ENCODE assay signal across 13 mouse cellular contexts in genomic region chr2:164053767-164054166, GRCm38 (mm10). TPM values are rescaled to one million over a fixed set of nuclear protein-coding genes. Genes with fewer than 3 reads are reported as not detected.
DNase-seq lines count a peak whose midpoint lies in the region; ATAC-seq lines count a peak whose summit lies in the region.
"Had no signal": no experiment of that assay in that cellular context is flagged by ENCODE, and none has a peak within 500 bp of the region (broad histone marks: within the 10 kb centered on the region; RNA-seq: fewer than 3 reads in every experiment).

No protein-coding gene starts in this region.

- peaks cover 18% of the 10 kb centered on the region for H3K4me1 ChIP-seq in heart, embryonic 11.5 days (ENCODE audit: control insufficient read depth, insufficient read depth, low read length)
- H3K4me1 ChIP-seq in hindbrain, embryonic 14.5 days (replicated peaks; ENCODE audit: control insufficient read depth, insufficient read depth, low read length) = no peaks in the 10 kb centered on the region
- no peaks in the 10 kb centered on the region for H3K4me1 ChIP-seq in midbrain, embryonic 10.5 days
- H3K4me1 ChIP-seq: embryonic facial prominence, embryonic 12.5 days; lung, embryonic 15.5 days had no signal

- no peak overlapping the region; the same call in 1 of the 2 replicates for H3K4me2 ChIP-seq in heart, embryonic 11.5 days
- no peak overlapping the region for H3K4me2 ChIP-seq in hindbrain, embryonic 14.5 days (replicated peaks)
- H3K4me2 ChIP-seq: embryonic facial prominence, embryonic 12.5 days; lung, embryonic 15.5 days had no signal

- H3K9me3 ChIP-seq in heart, embryonic 11.5 days (replicated peaks; ENCODE audit: control insufficient read depth, low read length) = no peaks in the 10 kb centered on the region
- no peaks in the 10 kb centered on the region for H3K9me3 ChIP-seq in hindbrain, embryonic 14.5 days (ENCODE audit: control insufficient read depth, low read length)
- H3K9me3 ChIP-seq in midbrain, embryonic 10.5 days (replicated peaks) = no peaks in the 10 kb centered on the region
- H3K9me3 ChIP-seq: embryonic facial prominence, embryonic 12.5 days; G1E; lung, embryonic 15.5 days had no signal

- peak; percentile 33 for DNase-seq in right cerebral cortex, adult 18-20 months
- no peak for DNase-seq in right cerebral cortex, adult 2 months (ENCODE audit: low spot score in 2 of 2)
- DNase-seq in cerebellum, adult 18-20 months = peak; percentile 84 to 92
- peak; percentile 24 to 50 for DNase-seq in thymus, postnatal 36 days
- no peak for DNase-seq in hindbrain, embryonic 14.5 days (ENCODE audit: low spot score)
- DNase-seq in midbrain, embryonic 10.5 days (ENCODE audit: low spot score) = no peak
- DNase-seq: kidney, adult 18-20 months; right cerebral cortex, postnatal 25 days had no signal

- H3K4me3 ChIP-seq in heart, embryonic 11.5 days (ENCODE audit: low read depth, low read length) = no peak overlapping the region
- H3K4me3 ChIP-seq in hindbrain, embryonic 14.5 days (replicated peaks; ENCODE audit: low read length) = no peak overlapping the region
- H3K4me3 ChIP-seq in midbrain, embryonic 10.5 days = no peak overlapping the region
- H3K4me3 ChIP-seq: embryonic facial prominence, embryonic 12.5 days; lung, embryonic 15.5 days; myocyte had no signal

- H3K9ac ChIP-seq in heart, embryonic 11.5 days (ENCODE audit: low read depth, low read length) = no peak overlapping the region
- H3K9ac ChIP-seq in hindbrain, embryonic 14.5 days = no peak overlapping the region
- H3K9ac ChIP-seq: embryonic facial prominence, embryonic 12.5 days; lung, embryonic 15.5 days had no signal

- H3K27ac ChIP-seq in heart, embryonic 11.5 days (ENCODE audit: low read depth, low read length) = peak overlapping the region; percentile 70
- H3K27ac ChIP-seq in hindbrain, embryonic 14.5 days = no peak overlapping the region
- H3K27ac ChIP-seq in midbrain, embryonic 10.5 days (replicated peaks) = no peak overlapping the region
- H3K27ac ChIP-seq: embryonic facial prominence, embryonic 12.5 days; lung, embryonic 15.5 days had no signal

- peaks cover 14% of the 10 kb centered on the region for H3K36me3 ChIP-seq in heart, embryonic 11.5 days (ENCODE audit: control insufficient read depth, insufficient read depth, low read length)
- H3K36me3 ChIP-seq in hindbrain, embryonic 14.5 days (replicated peaks; ENCODE audit: control insufficient read depth, insufficient read depth) = peaks cover 71% of the 10 kb centered on the region
- H3K36me3 ChIP-seq in midbrain, embryonic 10.5 days = peaks cover 80% of the 10 kb centered on the region

- WGBS in heart, embryonic 11.5 days (ENCODE audit: insufficient replicate concordance) = 52% methylated on average over 8 of the region's 8 CpGs
- 92% methylated on average over 8 of the region's 8 CpGs for WGBS in hindbrain, embryonic 14.5 days
- 96% methylated on average over 8 of the region's 8 CpGs for WGBS in midbrain, embryonic 10.5 days

- peak; percentile 67 for ATAC-seq in heart, embryonic 11.5 days (replicated peaks; ENCODE audit: insufficient number of reproducible peaks, low FRiP score, low TSS enrichment)
- no peak for ATAC-seq in hindbrain, embryonic 14.5 days (ENCODE audit: low FRiP score)

- H3K27me3 ChIP-seq in heart, embryonic 11.5 days (ENCODE audit: control insufficient read depth, insufficient read depth, low read length) = no peaks in the 10 kb centered on the region; the same call in 1 of the 2 replicates
- H3K27me3 ChIP-seq in hindbrain, embryonic 14.5 days (ENCODE audit: control insufficient read depth, insufficient read depth, low read length) = no peaks in the 10 kb centered on the region
- no peaks in the 10 kb centered on the region for H3K27me3 ChIP-seq in midbrain, embryonic 10.5 days (ENCODE audit: low read depth, poor library complexity, severe bottlenecking)
- H3K27me3 ChIP-seq: embryonic facial prominence, embryonic 12.5 days; lung, embryonic 15.5 days had no signal

RNA-seq across cellular contexts. Expression of gene Stk4, which starts 16.4 kb away (rescaled TPM):
- 20.8 and 21.4 TPM in 2 replicates for polyA plus RNA-seq in heart, embryonic 11.5 days (2014; fragmentation: Nextera tagmentation; extraction: Ambion mirVana)
- polyA plus RNA-seq in hindbrain, embryonic 14.5 days (2014; fragmentation: Nextera tagmentation; extraction: Ambion mirVana) = 26.6 and 27.4 TPM in 2 replicates
- 33.9 and 34.7 TPM in 2 replicates for polyA plus RNA-seq in midbrain, embryonic 10.5 days (2016; fragmentation: Nextera tagmentation; extraction: Ambion mirVana)

RNA-seq across cellular contexts. Expression of gene Tomm34, which starts 17.2 kb away (rescaled TPM):
- 56.7 and 59.1 TPM in 2 replicates for polyA plus RNA-seq in heart, embryonic 11.5 days (2014; fragmentation: Nextera tagmentation; extraction: Ambion mirVana)
- polyA plus RNA-seq in hindbrain, embryonic 14.5 days (2014; fragmentation: Nextera tagmentation; extraction: Ambion mirVana) = 48.3 and 48.9 TPM in 2 replicates
- 58.7 and 60.0 TPM in 2 replicates for polyA plus RNA-seq in midbrain, embryonic 10.5 days (2016; fragmentation: Nextera tagmentation; extraction: Ambion mirVana)

RNA-seq across cellular contexts. Expression of gene Pabpc1l, which starts 28.5 kb away (rescaled TPM):
- 0.61 and 0.66 TPM in 2 replicates for polyA plus RNA-seq in heart, embryonic 11.5 days (2014; fragmentation: Nextera tagmentation; extraction: Ambion mirVana)
- polyA plus RNA-seq in hindbrain, embryonic 14.5 days (2014; fragmentation: Nextera tagmentation; extraction: Ambion mirVana) = 1.6 and 2.2 TPM in 2 replicates
- 0.87 and 1.4 TPM in 2 replicates for polyA plus RNA-seq in midbrain, embryonic 10.5 days (2016; fragmentation: Nextera tagmentation; extraction: Ambion mirVana)

RNA-seq across cellular contexts. Expression of gene Ywhab, which starts 59.0 kb away (rescaled TPM):
- polyA plus RNA-seq in heart, embryonic 11.5 days (2014; fragmentation: Nextera tagmentation; extraction: Ambion mirVana) = 254 and 271 TPM in 2 replicates
- 445 and 473 TPM in 2 replicates for polyA plus RNA-seq in hindbrain, embryonic 14.5 days (2014; fragmentation: Nextera tagmentation; extraction: Ambion mirVana)
- polyA plus RNA-seq in midbrain, embryonic 10.5 days (2016; fragmentation: Nextera tagmentation; extraction: Ambion mirVana) = 322 and 331 TPM in 2 replicates

Comparison
In these comparisons a context has a peak if more than half of its experiments do, and no peak if none do; other contexts are left out.
1. DNase-seq: peak in right cerebral cortex, adult 18-20 months (single experiment), cerebellum, adult 18-20 months (2 of 2) and thymus, postnatal 36 days (2 of 2); none in right cerebral cortex, adult 2 months (0 of 2), hindbrain, embryonic 14.5 days (single experiment) and midbrain, embryonic 10.5 days (single experiment).